Mouse (Mus musculus) myocyte (in vitro differentiated cells): ENCODE data around the gene Aurka. TPM values are rescaled to one million over a fixed set of nuclear protein-coding genes. Genes with fewer than 3 reads are reported as not detected.

ENCODE experiments used
- H3K27me3 ChIP-seq: one replicate; pipeline ENCODE4 v1.6.1; 2011; ENCODE audit not compliant: control insufficient read depth, insufficient read depth, insufficient read length
- H3K36me3 ChIP-seq: one replicate; pipeline ENCODE4 v1.6.1; 2011; ENCODE audit not compliant: control insufficient read depth, insufficient read depth
- H3K4me2 ChIP-seq: one replicate; pipeline ENCODE4 v1.6.1; 2011; ENCODE audit warnings: low read depth, control low read depth
- H3K4me3 ChIP-seq: one replicate; pipeline ENCODE4 v1.5.1; 2011; ENCODE audit warnings: mild to moderate bottlenecking, control low read depth, moderate library complexity
- H3K79me2 ChIP-seq: one replicate; pipeline ENCODE4 v1.6.1; 2011; ENCODE audit not compliant: control insufficient read depth, insufficient read depth
- H3ac ChIP-seq: one replicate; pipeline ENCODE4 v1.6.1; 2011; ENCODE audit not compliant: control insufficient read depth, insufficient read length
- CEBPB ChIP-seq: IDR thresholded peaks from 2 replicates; pipeline ENCODE4 v1.6.1; 2011; ENCODE audit warnings: mild to moderate bottlenecking, moderate library complexity; ENCODE audit not compliant: poor library complexity, insufficient read depth, severe bottlenecking
- E2F4 ChIP-seq: IDR thresholded peaks from one replicate; pipeline ENCODE4 v1.6.1; 2011; ENCODE audit warnings: mild to moderate bottlenecking, control low read depth, moderate library complexity; ENCODE audit not compliant: insufficient read depth
- MAX ChIP-seq: IDR thresholded peaks from one replicate; pipeline ENCODE4 v1.6.1; 2011; ENCODE audit warnings: low read depth, mild to moderate bottlenecking, control low read depth
- MYOD1 ChIP-seq, 3 experiments: IDR thresholded peaks; one replicate each; pipeline ENCODE4 v1.6.1; 2011; ENCODE audit warnings: control low read depth in 2 of 3, low read depth in 2 of 3, mild to moderate bottlenecking in 2 of 3, moderate library complexity in 1 of 3; ENCODE audit not compliant: insufficient read length in 2 of 3, control insufficient read depth in 1 of 3
- MYOG ChIP-seq, 3 experiments: IDR thresholded peaks; one replicate each; pipeline ENCODE4 v1.6.1; 2011; ENCODE audit warnings: control low read depth in 2 of 3, low read depth in 2 of 3, mild to moderate bottlenecking in 2 of 3; ENCODE audit not compliant: insufficient read length in 2 of 3, control insufficient read depth in 1 of 3, insufficient read depth in 1 of 3
- POLR2A ChIP-seq: IDR thresholded peaks from one replicate; pipeline ENCODE4 v1.6.1; 2011; ENCODE audit warnings: low read depth, mild to moderate bottlenecking, control low read depth, moderate library complexity; ENCODE audit not compliant: insufficient read length
- POLR2AphosphoS2 ChIP-seq: IDR thresholded peaks from one replicate; pipeline ENCODE4 v1.6.1; 2011; ENCODE audit warnings: low read depth, control low read depth; ENCODE audit not compliant: insufficient read length
- REST ChIP-seq: IDR thresholded peaks from one replicate; pipeline ENCODE4 v1.6.1; 2011; ENCODE audit warnings: mild to moderate bottlenecking, control low read depth, moderate library complexity; ENCODE audit not compliant: insufficient read depth, insufficient read length
- SRF ChIP-seq: IDR thresholded peaks from one replicate; pipeline ENCODE4 v1.6.1; 2011; ENCODE audit warnings: low read depth; ENCODE audit not compliant: control insufficient read depth, insufficient read length
- TCF12 ChIP-seq: IDR thresholded peaks from one replicate; pipeline ENCODE4 v1.6.1; 2011; ENCODE audit warnings: mild to moderate bottlenecking, control low read depth; ENCODE audit not compliant: poor library complexity, insufficient read depth, severe bottlenecking
- TCF3 ChIP-seq: IDR thresholded peaks from one replicate; pipeline ENCODE4 v1.6.1; 2011; ENCODE audit warnings: low read depth, control low read depth; ENCODE audit not compliant: insufficient read length
- USF1 ChIP-seq: IDR thresholded peaks from one replicate; pipeline ENCODE4 v1.6.1; 2011; ENCODE audit warnings: low read depth, mild to moderate bottlenecking, control low read depth, moderate library complexity
- polyA plus RNA-seq: library from polyadenylated mRNA; unstranded; fragments of >200 nt; fragmentation: generic; extraction: Trizol; gene quantifications from one replicate; pipeline ENCODE4 v1.2.1, GENCODE M21; 2012; ENCODE audit warnings: missing spikeins

Gene Aurka
- polyA plus RNA-seq, 1 experiment, result 46.9 TPM

- Histone ChIP-seq H3K4me3 (no peak overlapping the region), H3K36me3 (no peaks in the 10 kb centered on the region), H3K27me3 (no peaks in the 10 kb centered on the region), H3ac (no peak overlapping the region), H3K79me2 (no peaks in the 10 kb centered on the region), H3K4me2 (no peak overlapping the region)
- TF ChIP-seq REST (no peak), USF1 (no peak)
Measured at GRCm38 (mm10) chr2:172390341-172390740, 20.0 kb upstream of the Aurka start.

GRCm38 (mm10) chr2:172384715-172385114 lies 14.4 kb upstream of the Aurka start:
- TF ChIP-seq MAX (no peak), SRF (no peak), E2F4 (no peak), USF1 (no peak), CEBPB (no peak)
- Histone ChIP-seq H3K27me3 (no peaks in the 10 kb centered on the region), H3K4me2 (no peak overlapping the region), H3K4me3 (no peak overlapping the region), H3ac (no peak overlapping the region), H3K79me2 (no peaks in the 10 kb centered on the region), H3K36me3 (peaks cover 8% of the 10 kb centered on the region)

GRCm38 (mm10) chr2:172381898-172382297 lies 11.6 kb upstream of the Aurka start:
- peak; percentile 12 for TF ChIP-seq POLR2AphosphoS2
- no peak for TF ChIP-seq TCF12
- TF ChIP-seq REST, result no peak
- no peak for TF ChIP-seq MYOD1 (IDR thresholded peaks at IDR 0.05; ENCODE audit: control insufficient read depth in 1 of 3, insufficient read length in 2 of 3, low read depth in 2 of 3)
- no peak for TF ChIP-seq MAX
- peak in 1 of 3 experiments; percentile 15 for TF ChIP-seq MYOG (IDR thresholded peaks at IDR 0.05; ENCODE audit: control insufficient read depth in 1 of 3, insufficient read depth in 1 of 3, insufficient read length in 2 of 3, low read depth in 2 of 3)
- TF ChIP-seq POLR2A, result no peak
- TF ChIP-seq USF1, result no peak
- no peak for TF ChIP-seq CEBPB
- Histone ChIP-seq H3K4me3 (no peak overlapping the region), H3K36me3 (peaks cover 35% of the 10 kb centered on the region), H3K4me2 (no peak overlapping the region), H3K79me2 (no peaks in the 10 kb centered on the region), H3K27me3 (no peaks in the 10 kb centered on the region), H3ac (no peak overlapping the region)

- no peak overlapping the region for H3K4me3 ChIP-seq
- H3K4me2 ChIP-seq, result no peak overlapping the region
- TF ChIP-seq TCF12, result no peak
- TF ChIP-seq CEBPB, result no peak
- no peak for TF ChIP-seq MYOG (IDR thresholded peaks at IDR 0.05; ENCODE audit: control insufficient read depth in 1 of 3, insufficient read depth in 1 of 3, insufficient read length in 2 of 3, low read depth in 2 of 3)
- no peak for TF ChIP-seq REST
- no peak for TF ChIP-seq USF1
- no peak for TF ChIP-seq MYOD1 (IDR thresholded peaks at IDR 0.05; ENCODE audit: control insufficient read depth in 1 of 3, insufficient read length in 2 of 3, low read depth in 2 of 3)
- TF ChIP-seq SRF, result no peak
- no peak for TF ChIP-seq POLR2AphosphoS2
- no peak overlapping the region for H3ac ChIP-seq
- peaks cover 36% of the 10 kb centered on the region for H3K36me3 ChIP-seq
- H3K27me3 ChIP-seq, result no peaks in the 10 kb centered on the region
- H3K79me2 ChIP-seq, result no peaks in the 10 kb centered on the region
Measured at GRCm38 (mm10) chr2:172381341-172381740, 11.0 kb upstream of the Aurka start.

GRCm38 (mm10) chr2:172380513-172380912 lies 10.2 kb upstream of the Aurka start:
- TF ChIP-seq TCF3, result no peak
- no peak for TF ChIP-seq POLR2AphosphoS2
- TF ChIP-seq CEBPB, result no peak
- no peak for TF ChIP-seq SRF
- TF ChIP-seq MYOD1 (IDR thresholded peaks at IDR 0.05; ENCODE audit: control insufficient read depth in 1 of 3, insufficient read length in 2 of 3, low read depth in 2 of 3), result no peak
- no peak for TF ChIP-seq POLR2A
- no peak for TF ChIP-seq USF1
- no peak for TF ChIP-seq MAX
- TF ChIP-seq E2F4, result no peak
- no peak for TF ChIP-seq REST
- no peak for TF ChIP-seq MYOG (IDR thresholded peaks at IDR 0.05; ENCODE audit: control insufficient read depth in 1 of 3, insufficient read depth in 1 of 3, insufficient read length in 2 of 3, low read depth in 2 of 3)
- TF ChIP-seq TCF12, result no peak
- H3K4me2 ChIP-seq, result no peak overlapping the region
- H3K79me2 ChIP-seq, result no peaks in the 10 kb centered on the region
- H3K4me3 ChIP-seq, result no peak overlapping the region
- H3K36me3 ChIP-seq, result peaks cover 42% of the 10 kb centered on the region
- no peaks in the 10 kb centered on the region for H3K27me3 ChIP-seq
- H3ac ChIP-seq, result no peak overlapping the region

GRCm38 (mm10) chr2:172378332-172378731 lies 8.0 kb upstream of the Aurka start:
- Histone ChIP-seq H3K27me3 (no peaks in the 10 kb centered on the region), H3K79me2 (peaks cover 2% of the 10 kb centered on the region), H3K4me2 (no peak overlapping the region), H3ac (no peak overlapping the region), H3K4me3 (no peak overlapping the region), H3K36me3 (peaks cover 54% of the 10 kb centered on the region)
- no peak for TF ChIP-seq REST
- no peak for TF ChIP-seq TCF12
- TF ChIP-seq TCF3, result no peak
- no peak for TF ChIP-seq CEBPB
